Mouse (Mus musculus) testis, postnatal 10 days (tissue): ENCODE data around the gene Pou4f1.
"Not testable (repeated sequence)": the region's sequence is repeated elsewhere in the genome, so short reads cannot be mapped to it uniquely, and the experiment has no call there.

Experiments used
- DNase-seq: peaks from one replicate; pipeline ENCODE4 v3.0.0; 2021; ENCODE audit warnings: low spot score

Pou4f1 gene

DNA sequence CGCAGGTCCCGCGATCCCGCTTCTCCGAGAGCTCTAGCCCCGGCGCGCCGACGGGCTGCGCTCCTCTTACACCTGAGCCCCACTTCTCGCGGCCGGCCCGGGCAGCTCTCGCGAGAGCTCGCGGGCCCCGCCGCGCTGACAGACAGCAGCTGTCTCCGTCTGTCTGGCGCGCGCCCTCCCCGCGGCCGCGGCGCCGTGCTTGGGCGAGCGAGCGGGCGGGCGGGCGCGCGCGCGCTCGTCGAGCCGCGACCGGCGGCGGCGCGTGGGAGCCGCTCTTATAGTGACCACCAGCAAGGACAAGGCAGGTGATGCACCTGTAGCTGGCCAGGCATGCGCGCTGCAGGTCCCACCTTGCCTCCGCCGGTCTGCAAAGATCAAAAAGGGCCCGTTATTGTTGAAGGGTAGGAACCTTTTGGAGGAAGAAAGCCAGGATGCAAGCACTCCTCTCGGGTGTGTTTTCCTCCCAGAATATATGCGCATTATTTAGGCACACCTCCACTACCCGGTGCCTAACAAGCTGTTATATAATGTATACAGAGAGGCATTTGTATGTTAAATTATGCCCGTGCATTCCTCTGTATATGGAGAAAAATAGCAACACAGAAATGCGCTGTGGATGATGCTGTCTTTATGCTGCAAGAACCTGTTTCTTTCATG lies at the start of gene Pou4f1:
TSS of gene Pou4f1 (minus strand) at position 34 of the 657 bp plus-strand sequence.
- DNase-seq: peak; percentile 70

- no peak for DNase-seq
Observed at GRCm38 (mm10) chr14:104511664-104512063, 43.9 kb upstream of the Pou4f1 start.

GRCm38 (mm10) chr14:104502761-104503160 lies 35.0 kb upstream of the Pou4f1 start:
- not testable (repeated sequence) for DNase-seq

- DNase-seq: no peak
Observed at GRCm38 (mm10) chr14:104479751-104480150, 12.0 kb upstream of the Pou4f1 start.

- no peak for DNase-seq
Observed at GRCm38 (mm10) chr14:104478593-104478992, 10.8 kb upstream of the Pou4f1 start.

DNA sequence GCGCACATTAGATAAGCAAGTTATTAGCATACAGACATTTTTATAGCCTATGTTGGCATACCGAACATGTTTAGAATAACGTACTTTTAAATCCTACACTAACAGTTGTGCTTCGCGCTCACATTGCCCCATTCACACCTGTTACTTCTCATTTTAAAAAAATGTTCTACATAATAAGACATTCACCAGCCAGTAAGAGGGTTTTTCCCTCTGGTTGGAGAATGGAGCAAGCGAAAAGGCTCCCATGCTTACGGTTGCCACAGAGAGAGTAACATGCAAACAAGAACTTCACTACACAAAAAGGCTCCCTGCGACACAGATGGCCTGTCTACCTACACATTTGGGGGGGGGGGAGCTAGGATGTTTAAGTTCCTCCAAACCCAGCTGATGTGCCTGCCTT lies 9.8 kb upstream of the Pou4f1 start:
- DNase-seq: no peak

DNA sequence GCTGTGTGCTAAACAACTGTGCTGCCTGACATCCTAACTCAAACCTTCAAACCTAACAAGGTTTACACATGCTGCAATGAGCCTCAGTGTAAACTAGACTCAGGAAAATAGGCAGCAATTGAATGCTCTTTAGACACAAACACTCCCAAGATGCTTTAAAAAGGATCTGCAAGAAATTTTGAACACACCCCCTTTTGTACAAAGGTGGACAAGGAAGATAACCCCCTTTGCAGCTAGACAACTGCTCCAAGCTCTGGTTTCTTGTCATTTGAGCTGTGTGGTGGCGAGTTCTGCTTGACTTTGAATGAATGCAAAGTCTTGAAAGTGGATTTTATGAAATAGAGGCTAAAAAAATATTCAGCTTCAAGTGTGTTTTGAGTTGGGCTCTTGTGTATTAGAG lies 7.6 kb upstream of the Pou4f1 start:
- no peak for DNase-seq

GRCm38 (mm10) chr14:104468623-104468970 lies 798 bp upstream of the Pou4f1 start:
- DNase-seq: no peak

DNA sequence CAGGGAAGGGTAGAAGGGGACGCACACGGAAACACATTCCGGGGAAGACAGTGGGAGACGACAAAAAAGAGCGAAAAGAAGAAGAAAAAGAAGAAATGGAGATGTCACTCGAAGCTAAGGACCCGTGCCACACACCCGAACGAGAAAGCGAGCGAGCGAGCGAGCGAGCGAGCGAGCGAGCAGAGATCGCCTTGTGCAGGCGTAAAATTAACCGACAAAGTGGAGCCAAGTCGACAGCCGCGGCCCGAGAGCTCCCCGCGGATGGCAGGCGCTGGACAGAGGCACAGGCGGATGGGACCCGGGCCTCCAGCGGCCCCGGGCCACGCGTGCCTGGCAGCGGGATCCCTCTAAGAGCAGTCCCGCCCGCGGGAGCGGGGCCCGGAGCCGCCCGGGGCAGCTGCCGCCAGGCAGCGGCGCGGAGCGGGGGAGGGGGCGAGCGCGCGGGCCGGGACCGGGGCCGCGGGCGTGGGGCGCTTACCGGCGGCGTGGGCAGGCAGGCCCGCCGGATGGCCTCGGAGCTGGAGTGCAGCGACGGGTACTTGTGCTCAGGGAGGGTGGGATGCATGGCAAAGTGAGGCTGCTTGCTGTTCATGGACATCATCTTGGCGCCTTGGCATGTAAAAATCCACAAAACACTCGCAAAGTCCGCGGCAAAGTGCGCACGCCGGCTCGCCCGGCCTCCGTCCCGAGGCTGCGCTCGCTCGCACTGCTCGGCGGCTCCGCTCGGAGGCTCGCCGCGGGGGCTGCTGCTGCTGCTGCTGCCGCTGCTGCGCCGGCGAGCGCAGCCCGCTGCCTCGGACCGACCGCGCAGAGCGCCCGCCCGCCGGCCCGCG lies 450 bp downstream of the Pou4f1 start:
- peak; percentile 47 for DNase-seq

GRCm38 (mm10) chr14:104466557-104466956 lies 1.2 kb downstream of the Pou4f1 start:
- DNase-seq: no peak

- DNase-seq: peak; percentile 46
Observed at GRCm38 (mm10) chr14:104465483-104466235, 2.1 kb downstream of the Pou4f1 start.

- no peak for DNase-seq
Observed at GRCm38 (mm10) chr14:104464841-104465240, 3.0 kb downstream of the Pou4f1 start.

DNA sequence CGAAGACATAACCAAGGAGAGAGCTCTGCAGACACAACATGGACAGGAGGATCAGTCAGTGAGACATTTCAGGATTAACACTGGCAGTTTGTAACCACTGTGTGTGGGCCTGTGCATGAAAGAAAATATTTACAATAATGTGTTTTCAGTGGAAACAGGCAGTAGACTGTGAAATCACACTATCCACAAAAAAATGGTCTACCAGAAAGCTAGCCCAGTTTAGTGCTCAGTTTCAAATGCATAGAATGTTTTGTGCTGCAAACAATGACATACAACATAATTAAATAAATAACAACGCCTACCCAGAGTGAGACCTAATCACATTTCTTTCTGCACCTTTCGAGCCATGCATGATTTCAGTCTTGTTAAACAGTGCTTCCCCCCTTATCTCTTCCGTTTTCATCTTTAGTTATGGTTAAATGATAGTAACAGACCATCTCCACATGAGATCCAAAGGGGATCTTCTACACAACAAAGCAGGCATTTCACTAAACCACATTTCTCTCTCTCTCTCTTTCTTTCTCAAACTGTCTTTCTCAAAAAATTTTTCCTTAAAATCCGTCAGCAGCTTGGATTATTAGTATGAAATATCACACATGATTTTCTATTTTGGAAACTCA lies 4.1 kb downstream of the Pou4f1 start:
- DNase-seq: no peak

GRCm38 (mm10) chr14:104461286-104462240 lies 6.2 kb downstream of the Pou4f1 start:
- DNase-seq: no peak

GRCm38 (mm10) chr14:104460325-104461285 lies 7.2 kb downstream of the Pou4f1 start:
- peak; percentile 48 for DNase-seq

DNA sequence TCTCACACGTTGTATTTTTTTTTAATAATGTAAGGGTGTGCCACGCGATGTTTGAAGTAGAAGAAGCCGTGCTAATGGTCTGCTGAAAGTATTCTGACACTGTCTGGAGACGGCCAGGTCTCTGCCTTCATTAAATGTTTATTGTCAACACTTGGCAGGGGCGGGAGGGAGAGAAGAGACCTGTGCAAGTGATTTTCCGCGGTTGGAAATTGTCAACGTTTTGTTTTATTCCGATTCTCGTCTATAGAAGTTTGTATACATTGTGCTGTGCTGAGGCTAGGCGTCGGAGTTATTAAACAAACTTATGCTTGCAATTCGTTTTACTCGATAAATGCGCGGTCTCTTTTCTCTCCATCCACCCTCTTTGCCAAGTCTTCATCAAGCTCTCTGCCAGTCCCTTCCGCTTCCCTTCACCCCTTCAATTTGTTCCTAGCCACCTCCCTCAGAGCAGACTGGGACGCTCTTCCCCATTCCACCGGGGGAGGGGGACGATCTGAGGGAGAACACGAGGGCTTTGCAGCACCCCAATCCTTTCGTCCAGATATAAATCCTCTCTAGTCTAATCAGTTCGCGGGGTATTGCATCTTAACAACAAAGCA lies 8.2 kb downstream of the Pou4f1 start:
- DNase-seq: no peak

DNA sequence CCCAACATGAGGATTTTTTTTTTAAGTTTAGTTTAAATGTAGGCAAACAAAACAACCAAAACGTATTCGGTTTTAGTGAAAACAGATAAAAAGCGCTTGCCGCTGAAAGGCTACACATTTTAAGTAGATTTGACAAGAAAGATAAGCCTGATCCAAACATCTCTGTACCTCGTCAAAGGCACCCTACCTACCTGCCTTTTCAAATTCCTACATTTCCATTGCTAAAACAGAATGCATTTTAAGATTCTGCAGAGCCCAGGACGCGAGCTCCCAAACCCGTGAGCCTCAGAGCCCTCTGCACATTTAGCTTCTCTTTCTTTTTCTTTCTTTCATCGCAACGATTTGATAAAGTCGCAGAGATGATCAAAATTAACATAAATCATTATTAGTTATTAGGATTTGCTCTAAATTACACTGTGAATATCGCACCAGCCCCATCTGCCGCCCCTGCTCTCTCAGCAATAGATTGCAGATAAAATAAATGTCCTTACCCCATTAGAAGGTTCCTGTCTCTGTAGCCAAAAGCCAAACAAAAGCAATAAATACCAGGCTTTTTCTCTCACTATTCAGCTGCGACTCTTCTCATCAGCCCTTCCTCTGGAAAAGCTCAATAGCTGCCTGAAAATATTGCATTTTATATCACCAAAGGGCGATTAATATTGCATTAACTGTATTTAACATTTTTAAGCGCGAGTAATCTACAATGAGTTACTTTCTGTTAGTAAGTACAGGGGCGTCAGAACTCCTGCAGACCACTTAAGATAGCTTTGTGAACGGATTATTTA lies 8.9 kb downstream of the Pou4f1 start:
- DNase-seq: no peak

- DNase-seq: no peak
Observed at GRCm38 (mm10) chr14:104457966-104458710, 9.7 kb downstream of the Pou4f1 start.
